Mouse (Mus musculus) embryonic stem cell, embryonic (primary cell): ENCODE data around the gene Trmt13.
"Not testable (repeated sequence)": the region's sequence is repeated elsewhere in the genome, so short reads cannot be mapped to it uniquely, and the experiment has no call there.

Experiments
- CTCF ChIA-PET, 4 experiments: fragments of 300-600 bp in 2 of 4; fragments of 350-600 bp in 2 of 4; sonication (Branson Sonifier 250); formaldehyde crosslinking; loops; one replicate each; lab custom pipeline; 2022; ENCODE audit warnings: inconsistent platforms in 2 of 4; lab: Charles Lee
- POLR2A ChIA-PET, 4 experiments: fragments of 300-600 bp in 2 of 4; fragments of 350-600 bp in 2 of 4; sonication (Branson Sonifier 250); formaldehyde crosslinking; loops; one replicate each; lab custom pipeline; 2022; ENCODE audit warnings: antibody characterized with exemption in 4 of 4, inconsistent platforms in 1 of 4; lab: Charles Lee

The Trmt13 gene

DNA sequence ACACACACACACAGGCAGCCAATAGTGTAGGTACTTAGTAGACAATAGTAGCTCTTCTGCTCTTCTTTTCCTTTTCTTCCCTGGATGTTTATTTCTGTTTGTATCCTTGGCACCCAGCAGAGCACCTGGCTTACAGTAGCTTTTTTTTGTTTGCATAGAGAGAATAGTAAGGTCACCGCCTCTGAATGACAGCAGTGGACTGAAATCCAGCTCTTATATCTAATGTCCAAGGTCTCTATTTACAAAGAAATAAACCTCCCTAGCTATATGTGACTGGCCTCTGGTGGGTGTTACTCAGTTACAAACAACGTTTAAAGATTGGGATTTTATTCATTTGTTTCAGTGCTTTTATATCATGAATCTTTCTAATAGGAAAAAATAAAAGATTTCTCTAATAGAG is 14.7 kb downstream of the Trmt13 start:
- ChIA-PET POLR2A (interaction anchor here in 2 of 4 experiments (0.5 to 1.6 kb wide), 5 partner anchors 10 to 180 kb away, joined by 3 to 5 read pairs (median 3); partner anchors contain the start of gene Cdc14a (in 1 of the 2)), CTCF (interaction anchor here in 1 of 4 experiments (0.7 kb wide), 1 partner anchor 87 kb away, joined by 3 read pairs; the partner anchor contains the start of gene Dbt)

GRCm38 (mm10) chr3:116595603-116595991 is 18.8 kb downstream of the Trmt13 start:
- POLR2A ChIA-PET: interaction anchor here in 3 of 4 experiments (0.5 to 5.3 kb wide), 45 partner anchors 8 to 588 kb away, joined by 3 to 34 read pairs (median 6); partner anchors contain the start of genes Dbt (in 2 of the 3), Rtca (in 2 of the 3), Cdc14a (in 1 of the 3) and Extl2 (in 1 of the 3)
- CTCF ChIA-PET: interaction anchor here in 1 of 4 experiments (1.2 to 1.6 kb wide), 4 partner anchors 83 to 255 kb away, joined by 3 to 5 read pairs (median 4); partner anchors contain the start of gene Dbt

DNA sequence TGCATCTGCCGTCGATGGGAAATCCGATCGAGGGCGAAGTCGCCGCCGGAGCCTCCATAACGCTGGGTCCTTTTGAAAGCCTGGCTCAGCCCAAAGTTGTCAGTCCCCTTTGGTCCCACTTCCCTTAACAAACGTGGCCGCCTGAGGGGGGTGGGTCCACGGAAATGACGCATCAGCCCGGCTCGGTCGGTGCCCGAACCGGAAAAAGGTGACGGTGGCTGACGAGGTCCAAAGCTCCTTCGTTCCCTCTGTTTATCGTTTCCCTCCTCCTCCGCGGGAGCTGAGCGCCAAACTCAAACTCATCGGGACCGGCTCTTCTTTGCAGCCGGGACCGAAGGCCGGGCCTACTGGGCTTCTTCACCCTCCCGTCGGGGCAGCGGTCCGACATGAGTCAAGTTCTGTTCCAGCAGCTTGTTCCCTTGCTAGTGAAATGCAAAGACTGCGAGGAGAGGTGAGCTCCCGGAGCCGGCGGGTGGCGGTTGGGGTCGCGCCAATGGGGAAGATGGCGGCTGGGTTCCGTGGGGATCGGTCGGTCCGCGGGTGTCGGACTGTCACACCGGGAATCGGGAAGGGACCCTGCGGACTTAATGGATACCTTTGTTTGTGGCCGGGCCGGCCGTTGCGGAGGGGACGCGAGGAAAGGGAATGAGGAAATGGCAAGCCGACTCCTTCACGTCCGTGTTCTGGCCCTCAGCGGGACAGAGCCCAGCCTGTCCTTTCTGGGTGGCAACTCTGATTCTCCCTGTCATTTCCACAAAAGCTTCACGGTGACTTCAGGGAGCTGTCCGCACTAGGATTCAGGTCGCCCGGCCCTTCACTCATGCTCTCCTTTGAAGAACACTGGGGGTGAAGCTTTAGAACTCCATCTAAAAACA is 19.4 kb downstream of the Trmt13 start, which contains the start of gene Sass6:
Sass6 (plus strand) TSS at position 255 of the 875 bp plus-strand sequence.
- ChIA-PET POLR2A (interaction anchor here in 3 of 4 experiments (0.5 to 5.3 kb wide), 71 partner anchors 8 to 1003 kb away, joined by 3 to 34 read pairs (median 4); partner anchors contain the start of genes Dbt (in 3 of the 3), Rtca (in 2 of the 3), Slc35a3 (in 2 of the 3) and Cdc14a (in 1 of the 3)), CTCF (interaction anchor here (0.5 to 1.6 kb wide), 19 partner anchors 11 to 263 kb away, joined by 3 to 9 read pairs (median 4); partner anchors contain the start of gene Dbt (in 2 of the 4))

DNA sequence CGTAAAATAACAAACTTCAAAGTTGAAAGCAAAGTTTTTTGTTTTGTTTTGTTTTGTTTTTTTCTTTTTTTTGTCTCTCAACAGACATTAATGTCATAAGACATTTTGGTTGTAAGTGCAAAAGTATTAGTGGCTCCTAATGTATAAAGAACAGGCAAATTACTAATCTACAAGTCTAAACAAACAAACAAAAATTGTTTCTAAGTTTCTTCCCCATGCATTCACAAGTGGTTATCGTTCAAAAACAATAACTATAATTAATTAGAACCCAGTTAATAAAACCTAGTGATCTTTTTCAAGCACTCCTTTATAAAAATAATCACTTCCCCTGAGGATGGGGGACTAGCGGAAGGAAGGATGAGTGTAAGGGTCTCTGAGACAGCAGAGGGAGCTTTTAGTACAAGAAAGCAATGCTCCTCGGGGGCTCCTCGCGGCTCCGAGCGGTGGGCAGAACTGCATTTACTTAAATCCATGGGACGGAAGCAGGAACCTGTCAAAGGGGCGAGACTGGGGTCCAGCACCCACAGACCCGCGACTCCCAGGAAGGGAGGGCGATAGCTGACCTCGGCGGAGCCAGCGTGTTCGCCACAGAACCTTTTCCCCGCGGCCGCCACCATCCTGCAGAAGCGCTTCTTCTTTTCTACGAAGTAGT is 20.2 kb downstream of the Trmt13 start:
- CTCF ChIA-PET: interaction anchor here (0.6 to 1.6 kb wide), 17 partner anchors 17 to 262 kb away, joined by 3 to 9 read pairs (median 4); partner anchors contain the start of gene Dbt (in 2 of the 4)
- POLR2A ChIA-PET: interaction anchor here in 3 of 4 experiments (0.6 to 5.3 kb wide), 59 partner anchors 8 to 563 kb away, joined by 3 to 34 read pairs (median 4); partner anchors contain the start of genes Dbt (in 3 of the 3), Rtca (in 2 of the 3), Slc35a3 (in 2 of the 3) and Mfsd14a (in 1 of the 3)

DNA sequence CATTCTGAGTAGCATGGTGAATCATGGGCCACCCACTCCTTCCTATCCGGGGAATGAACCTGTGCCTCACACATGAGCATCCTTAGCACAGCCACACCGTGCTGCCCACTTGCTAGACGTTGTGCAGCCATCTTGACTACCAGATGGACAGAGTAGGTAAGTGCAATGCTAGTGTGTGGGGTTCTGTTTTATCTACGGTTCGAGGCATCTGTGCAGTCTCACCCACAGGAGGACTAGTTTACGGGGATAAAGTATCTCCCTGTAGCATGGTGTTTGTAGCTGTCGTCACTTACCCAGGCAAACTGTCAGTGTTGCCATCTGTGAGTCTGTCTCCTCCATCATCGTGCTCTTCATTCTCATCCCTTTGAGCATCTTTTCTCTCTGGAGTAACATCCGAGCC is 32.2 kb downstream of the Trmt13 start:
- CTCF ChIA-PET: no interaction called here

GRCm38 (mm10) chr3:116577286-116577685 is 37.1 kb downstream of the Trmt13 start:
- ChIA-PET POLR2A (interaction anchor here (0.6 to 1.7 kb wide), 17 partner anchors 9 to 688 kb away, joined by 3 to 6 read pairs (median 4); partner anchors contain the start of genes Rtca (in 2 of the 4), Dbt (in 1 of the 4) and Sass6 (in 1 of the 4)), CTCF (interaction anchor here (0.5 to 1.8 kb wide), 14 partner anchors 18 to 246 kb away, joined by 3 to 10 read pairs (median 6); partner anchors contain the start of genes Dbt (in 3 of the 4) and Sass6 (in 1 of the 4))

More for the DNA sequence above, 32.2 kb downstream of the Trmt13 start:
- POLR2A ChIA-PET: interaction anchor here in 2 of 4 experiments (1.9 to 5.0 kb wide), 2 partner anchors 11 to 12 kb away, joined by 8 to 34 read pairs; partner anchors contain the start of gene Sass6 (in 2 of the 2)

- ChIA-PET CTCF (no interaction called here), POLR2A (no interaction called here)
Measured at GRCm38 (mm10) chr3:116570628-116571027, 43.8 kb downstream of the Trmt13 start.

- POLR2A ChIA-PET: interaction anchor here in 2 of 4 experiments (0.8 to 1.5 kb wide), 4 partner anchors 9 to 73 kb away, joined by 3 to 5 read pairs (median 3); no protein-coding TSS in a partner anchor
Measured at GRCm38 (mm10) chr3:116563095-116563492, 51.3 kb downstream of the Trmt13 start.

DNA sequence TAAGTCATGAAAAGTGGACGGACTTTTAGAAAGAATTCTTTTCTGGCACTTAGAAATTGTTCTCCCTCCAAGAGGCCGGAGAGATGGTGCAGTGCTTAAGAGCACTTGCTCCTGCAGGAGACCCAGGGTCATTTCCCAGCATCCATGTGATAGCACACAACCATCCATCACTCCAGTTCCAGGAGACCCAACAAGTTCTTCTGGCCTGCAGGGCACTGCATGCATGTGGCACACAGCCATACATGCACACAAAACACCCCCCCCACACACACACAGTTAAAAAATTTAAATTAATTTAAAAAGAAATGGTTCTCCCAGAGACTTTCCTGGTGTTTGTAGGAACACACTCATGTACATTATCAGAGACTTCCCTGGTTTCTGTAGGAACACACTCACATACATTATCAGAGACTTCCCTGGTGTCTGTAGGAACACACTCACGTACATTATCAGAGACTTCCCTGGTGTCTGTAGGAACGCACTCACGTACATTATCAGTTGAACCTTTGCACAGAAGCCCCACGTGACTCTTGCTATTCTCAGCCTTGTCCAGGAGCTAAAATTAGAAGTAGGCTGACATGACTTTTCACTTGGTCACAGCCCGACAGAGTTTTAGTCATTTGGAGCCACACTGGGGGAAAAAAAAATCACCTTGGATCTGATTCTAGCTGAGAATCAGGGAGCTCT is 51.8 kb downstream of the Trmt13 start, which contains the start of gene Lrrc39:
Lrrc39 (plus strand) TSS at position 566 of the 687 bp plus-strand sequence.
- CTCF ChIA-PET: interaction anchor here in 1 of 4 experiments (1.4 kb wide), 1 partner anchor 189 kb away, joined by 4 read pairs; no protein-coding TSS in a partner anchor

More at GRCm38 (mm10) chr3:116563095-116563492, 51.3 kb downstream of the Trmt13 start:
- CTCF ChIA-PET: interaction anchor here in 1 of 4 experiments (1.4 kb wide), 1 partner anchor 188 kb away, joined by 4 read pairs; no protein-coding TSS in a partner anchor

DNA sequence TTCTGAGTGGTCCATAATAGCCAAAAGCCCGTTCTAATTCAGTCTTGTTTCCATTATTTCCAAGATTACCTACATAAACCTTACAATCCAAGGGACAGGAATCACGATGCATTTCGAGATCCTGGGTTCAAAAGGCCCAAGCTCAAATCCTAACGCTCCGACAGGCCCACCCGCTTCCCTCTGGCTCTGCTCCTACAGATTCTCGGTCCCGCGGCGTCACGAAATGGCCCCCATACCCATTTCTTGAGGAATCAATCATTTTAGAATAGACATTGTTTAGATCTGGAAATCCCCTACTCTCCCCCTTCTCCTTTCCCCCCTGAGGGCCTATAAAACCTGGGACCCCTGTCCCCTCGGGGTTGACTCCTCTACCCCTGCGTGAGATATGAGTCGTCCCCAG is 53.1 kb downstream of the Trmt13 start:
- CTCF ChIA-PET, POLR2A ChIA-PET: not testable (repeated sequence)

More for the DNA sequence above, 51.8 kb downstream of the Trmt13 start, which contains the start of gene Lrrc39:
- POLR2A ChIA-PET: interaction anchor here in 2 of 4 experiments (0.8 to 1.5 kb wide), 3 partner anchors 10 to 74 kb away, joined by 3 to 5 read pairs (median 3); no protein-coding TSS in a partner anchor

GRCm38 (mm10) chr3:116551362-116551761 is 63.0 kb downstream of the Trmt13 start:
- CTCF ChIA-PET: no interaction called here

GRCm38 (mm10) chr3:116547430-116547829 is 67.0 kb downstream of the Trmt13 start:
- POLR2A ChIA-PET: interaction anchor here in 2 of 4 experiments (0.6 to 1.4 kb wide), 3 partner anchors 14 to 18 kb away, joined by 3 read pairs; no protein-coding TSS in a partner anchor
- CTCF ChIA-PET: no interaction called here

More at GRCm38 (mm10) chr3:116551362-116551761, 63.0 kb downstream of the Trmt13 start:
- POLR2A ChIA-PET: no interaction called here

GRCm38 (mm10) chr3:116542532-116542931 is 71.9 kb downstream of the Trmt13 start:
- POLR2A ChIA-PET: interaction anchor here in 1 of 4 experiments (0.7 kb wide), 1 partner anchor 21 kb away, joined by 3 read pairs; no protein-coding TSS in a partner anchor
- CTCF ChIA-PET: interaction anchor here in 1 of 4 experiments (0.5 kb wide), 1 partner anchor 209 kb away, joined by 8 read pairs; no protein-coding TSS in a partner anchor

GRCm38 (mm10) chr3:116542070-116542469 is 72.3 kb downstream of the Trmt13 start:
- POLR2A ChIA-PET: interaction anchor here in 3 of 4 experiments (0.7 to 1.7 kb wide), 4 partner anchors 9 to 21 kb away, joined by 3 to 5 read pairs (median 3); no protein-coding TSS in a partner anchor
- CTCF ChIA-PET: interaction anchor here in 1 of 4 experiments (0.5 kb wide), 1 partner anchor 209 kb away, joined by 8 read pairs; no protein-coding TSS in a partner anchor

GRCm38 (mm10) chr3:116537200-116537573 is 77.2 kb downstream of the Trmt13 start:
- POLR2A ChIA-PET: interaction anchor here in 1 of 4 experiments (1.0 kb wide), 1 partner anchor 9 kb away, joined by 3 read pairs; no protein-coding TSS in a partner anchor
- CTCF ChIA-PET: interaction anchor here in 2 of 4 experiments (1.1 to 1.3 kb wide), 2 partner anchors 24 to 205 kb away, joined by 3 to 4 read pairs; partner anchors contain the start of gene Dbt (in 1 of the 2)
